Mouse (Mus musculus) urinary bladder, postnatal 14 days (tissue): ENCODE results near the gene Asna1.

ENCODE experiments used
- DNase-seq: peaks from one replicate; pipeline ENCODE4 v3.0.0; 2021; ENCODE audit warnings: low spot score

The Asna1 gene

GRCm38 (mm10) chr8:84973803-84974542 is 51.1 kb downstream of the Asna1 start:
- DNase-seq: no peak

DNA sequence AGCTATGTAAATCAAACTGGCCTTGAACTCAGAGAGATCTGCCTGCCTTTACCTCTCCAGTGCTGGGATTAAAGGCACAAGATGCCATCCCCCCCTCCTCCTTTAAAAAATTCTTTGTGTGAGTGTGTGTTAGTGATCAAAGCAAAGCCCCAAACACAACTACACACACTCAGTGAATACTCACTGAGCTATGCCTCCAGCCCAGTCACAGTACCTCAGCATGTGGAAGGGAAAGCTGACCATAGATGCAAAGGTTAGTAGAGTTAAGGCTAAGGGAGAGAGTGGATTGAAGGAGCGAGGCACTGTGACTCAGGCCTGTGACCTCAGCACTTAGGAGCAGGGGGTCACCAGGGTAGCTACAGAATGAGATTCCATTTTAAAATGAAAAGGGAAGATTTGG is 52.0 kb downstream of the Asna1 start:
- no peak for DNase-seq

DNA sequence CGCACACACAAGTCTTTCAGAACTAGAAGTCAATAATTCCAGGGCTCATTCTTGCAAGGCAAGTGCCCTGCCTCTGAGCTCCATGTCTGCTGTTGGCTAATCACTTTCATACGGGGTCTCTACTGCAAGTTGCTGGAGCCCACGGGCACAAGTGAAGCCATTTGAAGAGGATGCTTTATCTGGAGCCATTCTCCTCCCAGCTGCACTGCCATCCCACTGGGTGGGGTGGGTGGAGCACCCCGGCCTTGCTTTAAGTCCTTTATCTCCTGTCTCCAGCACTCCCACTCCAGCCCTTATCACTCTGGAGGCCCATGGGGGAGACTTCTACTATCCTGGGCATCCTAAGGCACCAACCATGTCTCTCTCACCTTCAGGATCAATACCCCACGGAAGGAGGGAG is 54.2 kb downstream of the Asna1 start:
- DNase-seq: no peak

DNA sequence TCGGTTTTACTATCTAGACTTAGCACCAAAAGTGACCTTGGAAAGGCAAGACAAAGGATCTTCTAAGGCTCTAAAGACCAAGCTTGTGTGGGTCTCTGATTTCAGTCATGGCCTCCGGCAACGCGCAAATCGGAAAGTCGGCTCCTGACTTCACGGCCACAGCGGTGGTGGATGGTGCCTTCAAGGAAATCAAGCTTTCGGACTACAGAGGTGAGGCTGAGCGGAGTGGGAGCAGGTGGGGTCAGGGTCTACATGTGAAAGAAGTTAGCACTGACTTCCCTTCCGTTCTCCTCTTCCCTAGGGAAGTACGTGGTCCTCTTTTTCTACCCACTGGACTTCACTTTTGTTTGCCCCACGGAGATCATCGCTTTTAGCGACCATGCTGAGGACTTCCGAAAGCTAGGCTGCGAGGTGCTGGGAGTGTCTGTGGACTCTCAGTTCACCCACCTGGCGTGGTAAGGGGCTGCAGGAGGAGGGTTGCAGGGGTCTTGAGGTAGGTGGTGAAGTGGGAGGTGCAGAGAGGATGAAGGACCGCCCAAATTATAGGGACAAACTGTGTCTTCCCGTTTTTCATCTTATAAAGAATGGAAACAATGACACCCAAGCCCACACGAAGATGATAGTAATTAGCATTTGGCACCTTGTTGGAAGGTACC is 54.8 kb downstream of the Asna1 start:
- no peak for DNase-seq

DNA sequence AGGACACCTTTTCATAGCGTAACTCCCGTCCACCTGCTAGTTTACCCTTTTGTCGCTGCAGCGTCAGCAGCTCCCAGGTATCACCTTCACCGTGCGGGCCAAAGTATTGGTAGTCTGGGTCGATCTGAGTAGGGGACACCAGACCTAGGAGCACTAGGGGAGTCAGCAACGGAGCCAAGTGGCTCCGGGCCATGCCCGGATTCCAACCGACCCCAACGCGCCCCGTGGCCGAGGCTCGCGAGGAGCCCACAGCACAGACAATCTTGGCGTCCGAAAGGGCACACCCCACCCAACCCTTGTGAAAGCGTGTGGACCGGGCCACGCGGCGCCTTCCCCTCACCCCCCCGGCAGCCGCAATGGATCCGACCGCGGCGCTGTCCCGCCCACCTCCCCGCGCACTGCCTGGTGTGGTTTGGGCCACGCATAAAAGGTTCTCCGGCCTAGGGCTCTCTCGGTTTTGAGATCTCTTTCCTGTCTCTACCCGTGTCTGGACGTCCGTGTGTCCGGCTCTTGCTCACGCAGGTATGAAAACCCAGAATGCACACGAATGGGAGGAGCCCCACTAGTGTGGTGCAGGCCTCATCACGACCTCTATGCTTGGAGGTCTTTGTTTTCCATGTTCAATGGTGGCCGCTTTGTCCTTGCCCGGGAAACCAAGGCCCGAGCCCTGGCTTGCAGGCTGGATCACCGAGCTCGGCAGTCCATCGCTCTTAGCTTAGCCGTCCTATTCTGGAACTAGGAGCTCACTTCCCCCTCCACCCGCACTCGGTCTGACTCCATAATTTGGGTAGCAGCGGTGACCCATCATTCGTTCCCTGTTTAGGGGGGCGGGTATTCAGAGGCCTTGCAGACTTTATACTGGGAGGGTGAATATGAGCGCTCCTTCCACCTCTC is 55.6 kb downstream of the Asna1 start, which contains the start of the genes Gm49661, Prdx2 and Rnaseh2a:
Gene Gm49661, minus strand, starts transcription at position 193 of the 894 bp plus-strand sequence.
Gene Prdx2, plus strand, starts transcription at position 347 of the 894 bp plus-strand sequence.
Gene Rnaseh2a, minus strand, starts transcription at position 527 of the 894 bp plus-strand sequence.
- peak; percentile 80 for DNase-seq

DNA sequence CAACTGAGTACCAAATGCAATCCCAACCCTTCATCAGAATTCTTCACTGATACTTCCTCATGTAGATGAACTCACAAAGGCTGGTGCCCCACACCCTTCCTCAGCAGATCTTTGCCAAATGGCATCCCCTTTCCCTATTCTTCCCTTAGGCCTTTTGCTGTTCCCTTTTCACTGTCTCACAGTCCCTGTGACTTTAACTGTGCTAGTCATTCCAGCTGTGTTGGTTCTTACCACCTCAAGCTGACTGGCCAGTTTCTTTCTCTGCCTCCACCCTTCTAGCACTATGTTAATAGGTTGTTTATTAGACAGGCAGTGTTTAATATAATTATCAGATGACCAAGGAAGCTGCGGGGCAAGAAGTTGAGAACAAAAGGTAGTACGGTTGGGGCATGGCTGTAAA is 56.4 kb downstream of the Asna1 start:
- no peak for DNase-seq
